Mouse (Mus musculus): Measurements from ENCODE around the gene Eif2s3x. TPM values are rescaled to one million over a fixed set of nuclear protein-coding genes. Genes with fewer than 3 reads are reported as not detected.

The Eif2s3x gene
- total and polyA plus RNA-seq, 3 experiments, result 183 to 551 (median 226) TPM

DNA sequence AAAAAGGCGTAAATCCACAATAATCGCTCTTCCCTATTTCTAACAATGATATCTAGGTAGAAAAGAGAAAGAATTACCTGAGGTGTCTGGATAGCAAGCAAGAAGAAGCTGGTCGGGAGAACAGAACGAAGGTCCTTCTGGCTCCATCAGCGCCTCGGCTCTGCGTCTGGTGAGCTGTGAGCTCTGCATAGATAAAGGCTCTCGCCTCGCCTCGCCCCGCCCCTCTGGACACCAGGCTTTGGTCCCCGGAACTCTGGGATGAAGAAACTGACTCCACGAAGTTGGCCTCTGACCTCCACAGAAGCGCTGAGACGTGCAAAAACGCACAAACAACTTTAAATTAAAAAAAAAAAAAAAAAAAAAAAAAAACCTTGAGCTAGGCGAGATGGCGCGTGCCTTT lies 62.2 kb downstream of the Eif2s3x start:
- no peak overlapping the region for H3K27ac ChIP-seq (ENCODE audit: control insufficient read depth, low read depth, low read length)
- DNase-seq (ENCODE audit: low read depth, low spot score), result no peak
- H3K9me3 ChIP-seq (replicated peaks; ENCODE audit: insufficient read depth, low read length), result no peaks in the 10 kb centered on the region
- H3K79me2 ChIP-seq (ENCODE audit: control insufficient read depth, insufficient read depth, low read length, poor library complexity), result no peaks in the 10 kb centered on the region
- no peaks in the 10 kb centered on the region for H3K27me3 ChIP-seq (ENCODE audit: control insufficient read depth in 1 of 2, insufficient read depth in 2 of 2, low read length in 2 of 2)
- TF ChIP-seq USF2 (IDR thresholded peaks at IDR 0.05; ENCODE audit: borderline replicate concordance in 1 of 2, insufficient read depth in 1 of 2, low read depth in 1 of 2, low read length in 2 of 2), result no peak
- TF ChIP-seq CHD1 (IDR thresholded peaks at IDR 0.05; ENCODE audit: low read depth, low read length), result no peak
- no peak for TF ChIP-seq NRF1 (IDR thresholded peaks at IDR 0.05; ENCODE audit: insufficient read depth, low read depth, low read length, poor library complexity, severe bottlenecking)
- no peak for TF ChIP-seq GATA1 (IDR thresholded peaks at IDR 0.05; ENCODE audit: low read depth, low read length)
- no peak for TF ChIP-seq POLR2AphosphoS5 (IDR thresholded peaks at IDR 0.05; ENCODE audit: borderline replicate concordance, low read depth, low read length)
- TF ChIP-seq MAX (IDR thresholded peaks at IDR 0.05; ENCODE audit: low read length), result no peak
- TF ChIP-seq MYB (IDR thresholded peaks at IDR 0.05; ENCODE audit: low read depth, low read length), result no peak
- TF ChIP-seq POLR2AphosphoS2 (IDR thresholded peaks at IDR 0.05; ENCODE audit: low read length), result no peak
- TF ChIP-seq MXI1 (IDR thresholded peaks at IDR 0.05; ENCODE audit: low read depth, low read length), result no peak
- no peak for TF ChIP-seq E2F4 (IDR thresholded peaks at IDR 0.05; ENCODE audit: borderline replicate concordance, low read depth, low read length)
- no peak overlapping the region for H3K4me3 ChIP-seq (ENCODE audit: control insufficient read depth in 1 of 2, insufficient read depth in 1 of 2, low read depth in 2 of 2, low read length in 2 of 2)
- no peak overlapping the region for H3K9ac ChIP-seq (ENCODE audit: control insufficient read depth, low read depth, low read length, poor library complexity, severe bottlenecking)
- H3K36me3 ChIP-seq (ENCODE audit: control insufficient read depth in 1 of 2, insufficient read depth in 2 of 2, low read length in 2 of 2), result no peaks in the 10 kb centered on the region; a peak in 1 of 4 replicates
- H3K4me1 ChIP-seq (ENCODE audit: control insufficient read depth in 1 of 2, insufficient read depth in 2 of 2, low read length in 2 of 2), result no peaks in the 10 kb centered on the region

DNA sequence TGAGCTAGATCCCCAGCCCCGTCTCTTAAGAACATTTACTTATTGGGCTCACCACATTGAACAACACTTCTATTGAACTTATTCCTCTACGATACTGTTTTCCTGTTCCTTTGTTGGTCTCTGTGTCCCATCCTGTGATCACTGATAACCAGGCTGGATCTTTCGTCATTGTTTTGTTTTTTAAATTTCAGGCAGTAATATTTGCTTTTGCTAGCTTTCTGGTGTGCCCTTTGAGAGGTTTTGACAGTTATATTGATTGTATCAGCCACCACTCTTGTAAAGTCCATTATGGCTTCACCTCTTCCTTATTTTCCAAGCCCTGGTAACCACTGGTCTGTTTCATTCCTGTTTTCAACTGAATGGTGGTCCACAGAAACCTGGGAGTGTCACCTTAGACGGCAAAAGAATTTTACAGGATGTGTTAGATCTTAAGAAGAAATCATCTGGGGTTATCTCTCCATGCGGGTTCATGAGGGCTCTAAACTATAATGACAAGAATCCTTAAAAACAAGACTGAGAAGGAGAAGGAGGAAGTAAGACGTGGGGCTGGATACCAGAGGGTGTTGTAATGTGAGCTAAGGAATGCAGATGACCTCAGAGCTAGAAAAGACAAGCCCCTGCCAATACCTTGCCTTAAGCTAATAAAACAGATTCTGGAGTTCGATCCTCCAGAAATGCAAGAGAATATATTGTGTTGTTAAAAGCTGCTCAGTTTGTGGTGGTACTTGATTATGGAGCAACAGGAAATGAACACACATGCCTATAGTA lies 70.5 kb downstream of the Eif2s3x start:
- Histone ChIP-seq H3K9me3 (replicated peaks; ENCODE audit: insufficient read depth, low read length) (no peaks in the 10 kb centered on the region), H3K4me1 (ENCODE audit: control insufficient read depth in 1 of 2, insufficient read depth in 2 of 2, low read length in 2 of 2) (peaks cover 2 to 3% of the 10 kb centered on the region in 2 experiments; a peak in 1 of 4 replicates), H3K4me3 (ENCODE audit: control insufficient read depth in 1 of 2, insufficient read depth in 1 of 2, low read depth in 2 of 2, low read length in 2 of 2) (no peak overlapping the region), H3K36me3 (ENCODE audit: control insufficient read depth in 1 of 2, insufficient read depth in 2 of 2, low read length in 2 of 2) (no peaks in the 10 kb centered on the region), H3K79me2 (ENCODE audit: control insufficient read depth, insufficient read depth, low read length, poor library complexity) (no peaks in the 10 kb centered on the region), H3K27ac (ENCODE audit: control insufficient read depth, low read depth, low read length) (no peak overlapping the region), H3K27me3 (ENCODE audit: control insufficient read depth in 1 of 2, insufficient read depth in 2 of 2, low read length in 2 of 2) (no peaks in the 10 kb centered on the region), H3K9ac (ENCODE audit: control insufficient read depth, low read depth, low read length, poor library complexity, severe bottlenecking) (no peak overlapping the region)
- no peak for DNase-seq (ENCODE audit: low read depth, low spot score)
- TF ChIP-seq KAT2A (conservative IDR thresholded peaks at IDR 0.05; ENCODE audit: low read depth, low read length) (no peak), MAFK (IDR thresholded peaks at IDR 0.05; ENCODE audit: borderline replicate concordance, low read depth, low read length) (no peak), USF1 (IDR thresholded peaks at IDR 0.05; ENCODE audit: low read depth, low read length) (no peak), TAL1 (IDR thresholded peaks at IDR 0.05; ENCODE audit: low read length) (no peak), CHD2 (IDR thresholded peaks at IDR 0.05; ENCODE audit: low read length) (no peak), NELFE (IDR thresholded peaks at IDR 0.05; ENCODE audit: low read depth, low read length) (no peak), ZC3H11A (IDR thresholded peaks at IDR 0.05; ENCODE audit: low read depth, low read length) (no peak), MYC (IDR thresholded peaks at IDR 0.05; ENCODE audit: low read depth, low read length) (no peak), ZMIZ1 (IDR thresholded peaks at IDR 0.05; ENCODE audit: low read depth, low read length) (no peak), GATA1 (IDR thresholded peaks at IDR 0.05; ENCODE audit: low read depth, low read length) (no peak), UBTF (IDR thresholded peaks at IDR 0.05; ENCODE audit: borderline replicate concordance, insufficient read depth, low read depth, low read length) (no peak), MAX (IDR thresholded peaks at IDR 0.05; ENCODE audit: low read length) (no peak), JUND (IDR thresholded peaks at IDR 0.05; ENCODE audit: low read depth, low read length) (no peak), EP300 (IDR thresholded peaks at IDR 0.05; ENCODE audit: low read depth in 1 of 2, low read length in 2 of 2) (no peak), POLR2AphosphoS5 (IDR thresholded peaks at IDR 0.05; ENCODE audit: borderline replicate concordance, low read depth, low read length) (no peak), MXI1 (IDR thresholded peaks at IDR 0.05; ENCODE audit: low read depth, low read length) (no peak), RCOR1 (IDR thresholded peaks at IDR 0.05; ENCODE audit: low read depth, low read length) (no peak)

Data from MEL (cell line).